Mouse (Mus musculus) G1E (cell line): Measurements from ENCODE around the gene Gimap7. TPM values are rescaled to one million over a fixed set of nuclear protein-coding genes. Genes with fewer than 3 reads are reported as not detected.

Experiments used
- ATAC-seq: 2 replicates; pipeline ENCODE4 v1.8.0; 2016; ENCODE audit warnings: mild to moderate bottlenecking; ENCODE audit not compliant: insufficient number of reproducible peaks, poor library complexity, low FRiP score, severe bottlenecking; ENCODE audit errors: extremely low read depth
- DNase-seq: peaks from one replicate; pipeline ENCODE4 v3.0.0; 2012; ENCODE audit warnings: low spot score
- H3K27me3 ChIP-seq: 2 replicates; pipeline ENCODE4 v1.6.1; 2012; ENCODE audit warnings: mild to moderate bottlenecking, low read length, inconsistent platforms; ENCODE audit not compliant: insufficient read depth
- H3K36me3 ChIP-seq: replicated peaks from 2 replicates; pipeline ENCODE3; 2012; ENCODE audit warnings: mild to moderate bottlenecking, inconsistent platforms
- H3K4me1 ChIP-seq: 2 replicates; pipeline ENCODE4 v1.6.1; 2012; ENCODE audit warnings: low read depth, low read length, inconsistent platforms, mixed read lengths; ENCODE audit not compliant: insufficient read depth
- H3K4me3 ChIP-seq: 2 replicates; pipeline ENCODE4 v1.5.1; 2012; ENCODE audit warnings: low read depth, mild to moderate bottlenecking, inconsistent platforms, low read length, moderate library complexity, mixed read lengths
- H3K9me3 ChIP-seq: replicated peaks from 2 replicates; pipeline ENCODE4 v1.6.1; 2012; ENCODE audit warnings: inconsistent platforms
- CTCF ChIP-seq: IDR thresholded peaks from 2 replicates; pipeline ENCODE4 v1.5.1; 2012; ENCODE audit warnings: low read depth, low read length, inconsistent platforms, mixed read lengths
- GATA1 ChIP-seq: IDR thresholded peaks from 2 replicates; pipeline ENCODE4 v1.6.1; 2012; ENCODE audit warnings: borderline replicate concordance, low read length, inconsistent platforms, mixed read lengths
- GATA2 ChIP-seq: IDR thresholded peaks from 2 replicates; pipeline ENCODE4 v1.6.1; 2012; ENCODE audit warnings: low read depth, low read length, inconsistent platforms, borderline replicate concordance
- POLR2AphosphoS5 ChIP-seq: IDR thresholded peaks from 2 replicates; pipeline ENCODE4 v1.6.1; 2012; ENCODE audit warnings: low read depth, low read length, inconsistent platforms; ENCODE audit not compliant: insufficient replicate concordance
- TAL1 ChIP-seq: conservative IDR thresholded peaks from 2 replicates; pipeline ENCODE4 v1.6.1; 2012; ENCODE audit warnings: low read depth, low read length, inconsistent platforms, mixed read lengths
- polyA plus RNA-seq: library from polyadenylated mRNA; stranded (reverse); fragments of >175 nt; gene quantifications from 2 replicates; pipeline ENCODE4 v1.2.3, GENCODE M21; 2012
- total RNA-seq, 2 experiments: library from RNA; stranded (forward) in 1 of 2; stranded (reverse) in 1 of 2; fragments of 200-1000 nt in 1 of 2; fragments of >200 nt in 1 of 2; fragmentation: Nextera tagmentation in 1 of 2; gene quantifications; 2 replicates each; pipeline ENCODE4 v1.2.3; 2014 to 2017

The Gimap7 gene
- total and polyA plus RNA-seq, 3 experiments = 0.22 TPM; not detected in 2

DNA sequence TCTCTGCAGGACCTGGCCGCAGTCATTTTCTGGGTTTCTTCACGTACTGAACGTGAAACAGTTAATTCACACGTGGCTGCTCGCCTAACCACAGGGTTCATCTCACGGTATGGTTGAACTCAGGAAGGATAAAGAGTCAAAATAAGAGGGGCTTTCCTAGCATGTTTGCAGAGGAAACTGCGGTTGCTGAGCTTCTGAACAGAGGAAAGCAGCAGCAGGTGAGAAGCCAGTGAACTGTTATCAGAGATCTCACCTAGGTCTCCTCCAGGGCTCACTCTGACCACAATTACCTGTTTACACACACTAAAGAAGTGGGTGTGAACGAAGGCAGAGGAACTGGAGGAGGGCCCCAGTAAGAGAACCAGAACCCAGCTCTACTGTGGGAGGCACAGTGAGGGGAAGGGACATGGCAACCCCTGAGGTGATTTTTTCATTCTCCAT lies 14.5 kb downstream of the Gimap7 start:
- H3K4me3 ChIP-seq = no peak overlapping the region
- H3K36me3 ChIP-seq = no peaks in the 10 kb centered on the region
- H3K27me3 ChIP-seq = peaks cover 3% of the 10 kb centered on the region; the same call in 1 of the 2 replicates
- H3K4me1 ChIP-seq = no peaks in the 10 kb centered on the region
- TF ChIP-seq TAL1 = no peak
- TF ChIP-seq CTCF = no peak
- no peak for TF ChIP-seq GATA2
- no peak for TF ChIP-seq GATA1
- no peak for TF ChIP-seq POLR2AphosphoS5
- DNase-seq (no peak), ATAC-seq (no peak)
- H3K9me3 ChIP-seq = no peaks in the 10 kb centered on the region

DNA sequence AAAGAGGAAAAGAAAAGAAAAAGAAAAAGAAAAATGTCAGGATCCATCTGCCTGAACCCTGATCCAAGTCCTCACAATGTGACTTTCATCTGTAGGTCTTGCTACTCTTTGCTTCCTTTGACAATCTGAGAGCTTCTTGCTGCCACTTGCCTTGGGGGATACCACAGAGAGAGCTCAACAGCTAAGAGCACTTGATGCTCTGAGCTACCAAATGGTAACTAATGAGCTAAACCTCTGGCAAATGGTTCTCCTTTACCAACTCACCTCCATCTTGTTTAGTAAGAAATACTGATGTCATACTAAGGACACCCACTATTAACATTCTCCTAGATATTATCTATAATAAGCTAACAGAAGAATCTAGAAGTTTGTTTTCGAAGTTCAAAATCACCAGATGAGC lies 15.2 kb downstream of the Gimap7 start:
- Histone ChIP-seq H3K36me3 (no peaks in the 10 kb centered on the region), H3K4me1 (no peaks in the 10 kb centered on the region), H3K9me3 (no peaks in the 10 kb centered on the region), H3K27me3 (peaks cover 3% of the 10 kb centered on the region; the same call in 1 of the 2 replicates), H3K4me3 (no peak overlapping the region)
- no peak for DNase-seq
- no peak for ATAC-seq
- TF ChIP-seq TAL1 (no peak), CTCF (no peak), GATA1 (no peak), POLR2AphosphoS5 (no peak), GATA2 (no peak)

DNA sequence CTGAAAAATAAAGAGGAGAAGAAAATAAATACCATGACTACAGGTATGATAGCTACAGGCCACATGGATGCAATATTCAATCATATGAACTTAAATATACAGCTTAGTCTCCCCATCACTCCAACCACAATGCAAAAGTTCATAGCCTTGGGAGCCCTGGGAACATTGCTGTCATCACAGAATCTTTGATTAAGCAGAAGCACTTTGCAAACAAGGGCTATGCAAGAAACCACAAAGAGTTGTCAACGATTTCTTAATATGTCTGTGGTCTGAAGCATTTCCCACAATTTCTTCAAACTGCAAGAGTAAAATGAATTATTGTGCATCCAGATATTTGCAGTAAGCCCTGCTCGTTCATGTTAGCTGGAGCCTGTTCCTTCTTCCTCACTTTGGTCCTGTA lies 18.6 kb downstream of the Gimap7 start:
- Histone ChIP-seq H3K27me3 (peaks cover 3% of the 10 kb centered on the region; the same call in 1 of the 2 replicates), H3K4me1 (no peaks in the 10 kb centered on the region), H3K4me3 (no peak overlapping the region), H3K36me3 (no peaks in the 10 kb centered on the region), H3K9me3 (no peaks in the 10 kb centered on the region)
- no peak for TF ChIP-seq GATA2
- TF ChIP-seq GATA1 = no peak
- TF ChIP-seq POLR2AphosphoS5 = no peak
- TF ChIP-seq CTCF = no peak
- TF ChIP-seq TAL1 = no peak
- no peak for DNase-seq
- ATAC-seq = no peak

GRCm38 (mm10) chr6:48737688-48738087 lies 19.3 kb downstream of the Gimap7 start:
- Histone ChIP-seq H3K27me3 (peaks cover 7% of the 10 kb centered on the region; the same call in 1 of the 2 replicates), H3K36me3 (no peaks in the 10 kb centered on the region), H3K9me3 (no peaks in the 10 kb centered on the region), H3K4me3 (no peak overlapping the region), H3K4me1 (no peaks in the 10 kb centered on the region)
- no peak for ATAC-seq
- DNase-seq = no peak
- TF ChIP-seq CTCF = no peak
- no peak for TF ChIP-seq GATA1
- no peak for TF ChIP-seq POLR2AphosphoS5
- TF ChIP-seq GATA2 = no peak
- no peak for TF ChIP-seq TAL1

DNA sequence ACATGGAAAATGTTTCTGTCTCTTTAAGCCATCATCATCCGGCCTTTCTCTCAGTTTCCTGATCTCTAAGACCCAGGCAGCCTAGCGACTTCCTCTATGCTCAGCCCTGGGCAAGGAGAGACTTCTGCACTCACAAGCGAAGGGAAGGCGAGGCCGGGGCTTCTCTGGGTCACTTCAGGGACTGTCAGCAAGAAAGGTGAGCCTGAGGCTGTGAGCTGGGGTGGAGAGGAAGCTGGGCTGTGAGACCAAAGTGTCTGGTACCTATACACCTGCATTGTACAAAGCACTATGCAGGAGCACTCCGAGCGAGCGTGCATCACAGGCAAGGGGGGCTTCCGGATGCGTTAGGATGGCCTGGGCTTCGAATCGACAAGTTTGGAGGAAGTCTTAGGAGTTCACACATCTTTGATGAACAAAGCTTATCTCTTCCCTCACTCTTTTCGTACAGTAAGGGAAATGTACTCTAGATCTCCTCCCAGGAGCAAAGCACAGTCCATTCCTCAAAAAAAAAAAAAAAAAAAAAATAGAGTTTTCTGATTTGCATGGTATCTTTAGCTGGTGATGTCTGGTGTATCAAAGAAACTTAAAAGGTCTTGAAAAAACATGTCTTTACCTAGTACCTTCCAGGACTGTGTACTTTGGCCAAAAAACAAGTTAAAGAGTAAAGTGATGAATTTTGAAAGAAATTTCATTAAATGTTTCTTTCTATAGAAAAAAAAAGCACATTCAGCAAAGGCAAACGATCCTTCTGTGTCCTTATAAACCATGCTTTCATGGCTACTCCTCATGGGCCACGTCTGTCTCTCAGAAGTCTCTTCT lies 20.7 kb downstream of the Gimap7 start, which contains the start of gene Gimap1:
TSS of gene Gimap1 (plus strand) at position 94 of the 819 bp plus-strand sequence.
- Histone ChIP-seq H3K4me3 (no peak within 1 kb of the TSS), H3K4me1 (no peaks in the 10 kb centered on the region), H3K36me3 (no peaks in the 10 kb centered on the region), H3K27me3 (peaks cover 11% of the 10 kb centered on the region; the same call in 1 of the 2 replicates), H3K9me3 (no peaks in the 10 kb centered on the region)
- ATAC-seq = no peak
- DNase-seq = no peak
- TF ChIP-seq TAL1 = no peak

- TF ChIP-seq GATA1 (no peak), CTCF (no peak), TAL1 (no peak), POLR2AphosphoS5 (no peak), GATA2 (no peak)
- Histone ChIP-seq H3K4me3 (no peak overlapping the region), H3K9me3 (no peaks in the 10 kb centered on the region), H3K4me1 (no peaks in the 10 kb centered on the region), H3K27me3 (peaks cover 11% of the 10 kb centered on the region; the same call in 1 of the 2 replicates), H3K36me3 (no peaks in the 10 kb centered on the region)
- DNase-seq (no peak), ATAC-seq (no peak)
Observed at GRCm38 (mm10) chr6:48739780-48740055, 21.3 kb downstream of the Gimap7 start.
